Mouse (Mus musculus) spleen, adult 2 months (tissue): ENCODE results near the gene Anks1.

Source experiments
- CTCF ChIP-seq: fragments of 200-500 bp; IDR thresholded peaks from 2 replicates; pipeline ENCODE4 v1.5.1; 2011; ENCODE audit warnings: mild to moderate bottlenecking, inconsistent platforms; ENCODE audit not compliant: insufficient read depth, insufficient read length, insufficient replicate concordance; ENCODE audit errors: extremely low read depth
- POLR2A ChIP-seq: fragments of 200-500 bp; IDR thresholded peaks from 2 replicates; pipeline ENCODE4 v1.6.1; 2011; ENCODE audit warnings: low read depth, low read length, inconsistent platforms

- peak; percentile 22; the same call in 1 of the 2 replicates for TF ChIP-seq CTCF
- TF ChIP-seq POLR2A: no peak
Measured at GRCm38 (mm10) chr17:28061472-28061871, 152.4 kb downstream of the Anks1 start.
